Comparison of ENCODE assay signal across 24 mouse cellular contexts in genomic region chr5:75063177-75063576, GRCm38 (mm10). TPM values are rescaled to one million over a fixed set of nuclear protein-coding genes. Genes with fewer than 3 reads are reported as not detected.
DNase-seq lines count a peak whose midpoint lies in the region; ATAC-seq lines count a peak whose summit lies in the region.
"Had no signal": no experiment of that assay in that cellular context is flagged by ENCODE, and none has a peak within 500 bp of the region (broad histone marks: within the 10 kb centered on the region; RNA-seq: fewer than 3 reads in every experiment).

No protein-coding gene starts in this region.

- no peak overlapping the region for H3K4me3 ChIP-seq in midbrain, embryonic 11.5 days (ENCODE audit: low read depth, low read length)
- H3K4me3 ChIP-seq in midbrain, embryonic 16.5 days (ENCODE audit: low read depth, low read length), result no peak overlapping the region
- H3K4me3 ChIP-seq: embryonic facial prominence, embryonic 13.5 days; forebrain, embryonic 12.5 days; heart, embryonic 13.5 days; liver, embryonic 12.5 days; lung, embryonic 15.5 days; neural tube, embryonic 13.5 days had no signal

- peak; percentile 61 for DNase-seq in heart, adult 11 months
- no peak for DNase-seq in heart, postnatal 14 days
- no peak for DNase-seq in midbrain, embryonic 11.5 days (ENCODE audit: low spot score, missing footprints)
- peak; percentile 73 for DNase-seq in adrenal gland, postnatal 14 days
- peak; percentile 88 for DNase-seq in retina, postnatal 1 day
- no peak for DNase-seq in thymus, postnatal 10 days (ENCODE audit: low spot score in 2 of 2)
- no peak for DNase-seq in heart, adult 8-10 months (ENCODE audit: low spot score)
- DNase-seq: cerebellum, adult 11-12 months; cerebellum, postnatal 25 days; kidney, adult 9 months; kidney, postnatal 4 days had no signal

- 15% methylated on average over 4 of the region's 4 CpGs for WGBS in midbrain, embryonic 11.5 days
- WGBS in midbrain, embryonic 16.5 days, result 16% methylated on average over 4 of the region's 4 CpGs

- peaks cover 4% of the 10 kb centered on the region; the same call in 1 of the 2 replicates for H3K9me3 ChIP-seq in midbrain, embryonic 11.5 days (ENCODE audit: control insufficient read depth, low read length)
- H3K9me3 ChIP-seq in midbrain, embryonic 16.5 days (replicated peaks; ENCODE audit: control insufficient read depth, low read length, poor library complexity, severe bottlenecking), result peaks cover 2% of the 10 kb centered on the region; the same call in 1 of the 2 replicates
- H3K9me3 ChIP-seq: embryonic facial prominence, embryonic 13.5 days; G1E; heart, embryonic 13.5 days; liver, embryonic 12.5 days; lung, embryonic 15.5 days had no signal

- no peak overlapping the region for H3K9ac ChIP-seq in midbrain, embryonic 11.5 days (ENCODE audit: low read length)
- no peak overlapping the region for H3K9ac ChIP-seq in midbrain, embryonic 16.5 days (ENCODE audit: low read depth, low read length)
- H3K9ac ChIP-seq: embryonic facial prominence, embryonic 13.5 days; forebrain, embryonic 12.5 days; heart, embryonic 13.5 days; liver, embryonic 12.5 days; lung, embryonic 15.5 days; neural tube, embryonic 13.5 days had no signal

- no peaks in the 10 kb centered on the region for H3K4me1 ChIP-seq in midbrain, embryonic 11.5 days (ENCODE audit: control insufficient read depth, insufficient read depth, low read length)
- H3K4me1 ChIP-seq in midbrain, embryonic 16.5 days (ENCODE audit: control insufficient read depth, insufficient read depth, low read length), result peaks cover 3% of the 10 kb centered on the region; the same call in 1 of the 2 replicates
- H3K4me1 ChIP-seq: liver, embryonic 12.5 days had no signal

- no peak overlapping the region for H3K4me2 ChIP-seq in midbrain, embryonic 11.5 days
- H3K4me2 ChIP-seq in midbrain, embryonic 16.5 days (ENCODE audit: low read length), result no peak overlapping the region
- H3K4me2 ChIP-seq: embryonic facial prominence, embryonic 13.5 days; forebrain, embryonic 12.5 days; heart, embryonic 13.5 days; liver, embryonic 12.5 days; lung, embryonic 15.5 days; neural tube, embryonic 13.5 days had no signal

- peak; percentile 54; the same call in 1 of the 2 replicates for ATAC-seq in midbrain, embryonic 11.5 days (ENCODE audit: low FRiP score)
- ATAC-seq in midbrain, embryonic 16.5 days, result no peak
- ATAC-seq: CD4-positive, CD25-positive, alpha-beta regulatory T cell, adult 4 months; liver, embryonic 12.5 days had no signal

- peaks cover 48% of the 10 kb centered on the region for H3K27me3 ChIP-seq in midbrain, embryonic 11.5 days (ENCODE audit: control insufficient read depth, insufficient read depth, low read length)
- H3K27me3 ChIP-seq in midbrain, embryonic 16.5 days (ENCODE audit: control insufficient read depth, insufficient read depth, low read depth, low read length), result peaks cover 37% of the 10 kb centered on the region

- no peaks in the 10 kb centered on the region for H3K36me3 ChIP-seq in midbrain, embryonic 11.5 days (ENCODE audit: control insufficient read depth, insufficient read depth, low read length)
- H3K36me3 ChIP-seq in midbrain, embryonic 16.5 days (ENCODE audit: control insufficient read depth, insufficient read depth, low read length), result no peaks in the 10 kb centered on the region
- H3K36me3 ChIP-seq: embryonic facial prominence, embryonic 13.5 days; forebrain, embryonic 12.5 days; G1E; heart, embryonic 13.5 days; liver, embryonic 12.5 days; lung, embryonic 15.5 days; neural tube, embryonic 13.5 days had no signal

- intact Hi-C loops in heart, postnatal 14 days (cut with DNase I), result no loop called here

- no peak overlapping the region for H3K27ac ChIP-seq in midbrain, embryonic 11.5 days (ENCODE audit: low read depth, low read length)
- H3K27ac ChIP-seq in midbrain, embryonic 16.5 days (ENCODE audit: low read length), result no peak overlapping the region
- H3K27ac ChIP-seq: embryonic facial prominence, embryonic 13.5 days; forebrain, embryonic 12.5 days; heart, embryonic 13.5 days; liver, embryonic 12.5 days; lung, embryonic 15.5 days; neural tube, embryonic 13.5 days had no signal

RNA-seq across cellular contexts. Expression of gene Gsx2, which starts 12.2 kb away (rescaled TPM):
- total RNA-seq in heart, postnatal 14 days (2021), result not detected
- 1.1 and 1.8 TPM in 2 replicates for polyA plus RNA-seq in midbrain, embryonic 11.5 days (2014; fragmentation: Nextera tagmentation; extraction: Ambion mirVana)
- 0.16 and 0.18 TPM in 2 replicates for polyA plus RNA-seq in midbrain, embryonic 16.5 days (2015; fragmentation: Nextera tagmentation; extraction: Ambion mirVana)
- total RNA-seq in adrenal gland, postnatal 14 days (2021), result not detected in 2 replicates
- not detected for total RNA-seq in heart, adult 8-10 months (2022)
- total RNA-seq: G1E; hematopoietic stem cell, adult 5-6 weeks; megakaryocyte progenitor cell, adult 5-6 weeks had no signal
- polyA plus RNA-seq: CD4-positive, CD25-positive, alpha-beta regulatory T cell, adult 4 months; embryonic facial prominence, embryonic 13.5 days; G1E; gonadal fat pad, adult 2 months; heart, embryonic 13.5 days; liver, embryonic 12.5 days; lung, embryonic 15.5 days; testis, adult 2 months had no signal

RNA-seq across cellular contexts. Expression of gene Chic2, which starts 18.6 kb away (rescaled TPM):
- 10 to 100 TPM; 22.2 to 23.5 TPM for total RNA-seq in heart, postnatal 14 days (2021)
- polyA plus RNA-seq in midbrain, embryonic 11.5 days (2014; fragmentation: Nextera tagmentation; extraction: Ambion mirVana), result 36.3 and 37.2 TPM in 2 replicates
- polyA plus RNA-seq in midbrain, embryonic 16.5 days (2015; fragmentation: Nextera tagmentation; extraction: Ambion mirVana), result 26.2 and 28.1 TPM in 2 replicates
- 32.1 and 41.6 TPM in 2 replicates for total RNA-seq in adrenal gland, postnatal 14 days (2021)
- total RNA-seq in heart, adult 8-10 months (2022), result 10 to 100 TPM; 13.9 to 18.2 (median 14.7) TPM

Comparison
In these comparisons a context has a peak if more than half of its experiments do, and no peak if none do; other contexts are left out.
1. DNase-seq: peak in heart, adult 11 months (single experiment), adrenal gland, postnatal 14 days (single experiment) and retina, postnatal 1 day (single experiment); none in heart, postnatal 14 days (0 of 2), midbrain, embryonic 11.5 days (single experiment), thymus, postnatal 10 days (0 of 2) and heart, adult 8-10 months (single experiment).